Mouse (Mus musculus) MEL (cell line): ENCODE results near the gene Trim37.

Experiments
- CTCF ChIP-seq, 3 experiments: IDR thresholded peaks in 2 of 3; conservative IDR thresholded peaks in 1 of 3; 2 replicates each; pipeline ENCODE4 v1.5.1; 2011 to 2012; ENCODE audit warnings: low read length in 3 of 3, low read depth in 2 of 3, mild to moderate bottlenecking in 2 of 3, improper control_type of control experiment in 1 of 3, inconsistent platforms in 1 of 3, mixed read lengths in 1 of 3, moderate library complexity in 1 of 3; ENCODE audit not compliant: control insufficient read depth in 1 of 3, insufficient read depth in 1 of 3, poor library complexity in 1 of 3, severe bottlenecking in 1 of 3
- EP300 ChIP-seq, 2 experiments: IDR thresholded peaks; 2 replicates each; pipeline ENCODE4 v1.6.1; 2011; ENCODE audit warnings: improper control_type of control experiment in 2 of 2, low read length in 2 of 2, low read depth in 1 of 2, mild to moderate bottlenecking in 1 of 2
- MYC ChIP-seq: IDR thresholded peaks from 2 replicates; pipeline ENCODE4 v1.6.1; 2011; ENCODE audit warnings: low read depth, mild to moderate bottlenecking, low read length, improper control_type of control experiment, moderate library complexity

- TF ChIP-seq EP300 (IDR thresholded peaks at IDR 0.05; ENCODE audit: low read depth in 1 of 2, low read length in 2 of 2), result no peak
- no peak for TF ChIP-seq CTCF (IDR thresholded peaks at IDR 0.05 in 2 of 3, conservative IDR thresholded peaks at IDR 0.05 in 1 of 3; ENCODE audit: control insufficient read depth in 1 of 3, insufficient read depth in 1 of 3, low read depth in 2 of 3, low read length in 3 of 3, poor library complexity in 1 of 3, severe bottlenecking in 1 of 3)
- TF ChIP-seq MYC, result no peak
These were observed 1.3 kb upstream of the Trim37 start for GRCm38 (mm10) chr11:87125562-87125961.
